Mouse (Mus musculus): ENCODE data around the gene Usp20. TPM values are rescaled to one million over a fixed set of nuclear protein-coding genes. Genes with fewer than 3 reads are reported as not detected.

The Usp20 gene
- polyA plus RNA-seq, 1 experiment from 2014 or later = 20.6 TPM

- no peak overlapping the region for H3K27ac ChIP-seq
- H3K4me3 ChIP-seq (replicated peaks) = no peak overlapping the region
- H3K36me3 ChIP-seq = peaks cover 29% of the 10 kb centered on the region
- 96% methylated on average over 1 of the region's 1 CpGs for WGBS
- H3K9me3 ChIP-seq = 0 out of 2 replicates have a peak, but pooled peaks cover 6% of the 10 kb centered on the region
- no peaks in the 10 kb centered on the region for H3K4me1 ChIP-seq (replicated peaks)
- H3K27me3 ChIP-seq = no peaks in the 10 kb centered on the region
- no peak for ATAC-seq (ENCODE audit: insufficient number of reproducible peaks, insufficient read depth, low FRiP score, low TSS enrichment, low read depth)
- no peak overlapping the region for H3K9ac ChIP-seq (replicated peaks)
- no peak overlapping the region for H3K4me2 ChIP-seq
Observed at GRCm38 (mm10) chr2:31043856-31044255, 61.8 kb downstream of the Usp20 start.

DNA sequence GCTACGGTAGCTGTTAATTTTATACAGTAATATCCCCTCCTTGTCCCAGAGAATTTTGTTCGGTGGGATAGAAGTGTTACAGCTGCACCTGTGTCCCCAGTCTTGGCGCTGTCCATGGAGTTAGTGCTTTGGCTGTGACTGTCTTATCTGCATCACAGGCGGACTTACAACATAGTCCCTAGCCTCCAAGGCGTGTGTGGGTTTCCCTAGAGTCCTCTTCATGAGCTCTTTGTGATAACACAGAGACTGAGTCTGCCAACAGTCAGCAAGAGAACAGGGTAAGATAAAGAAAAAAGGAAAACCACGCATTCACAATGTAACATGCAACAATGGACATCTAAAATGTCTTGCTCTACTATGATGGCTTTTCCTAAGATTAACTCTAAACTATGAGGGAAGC lies 66.0 kb downstream of the Usp20 start:
- H3K27ac ChIP-seq = no peak overlapping the region
- no peak overlapping the region for H3K9ac ChIP-seq (replicated peaks)
- peaks cover 35% of the 10 kb centered on the region for H3K36me3 ChIP-seq
- no peak overlapping the region for H3K4me2 ChIP-seq
- H3K9me3 ChIP-seq = no peaks in the 10 kb centered on the region
- no peak overlapping the region for H3K4me3 ChIP-seq (replicated peaks)
- ATAC-seq (ENCODE audit: insufficient number of reproducible peaks, insufficient read depth, low FRiP score, low TSS enrichment, low read depth) = no peak
- no peaks in the 10 kb centered on the region for H3K27me3 ChIP-seq
- WGBS = 91% methylated on average over 6 of the region's 6 CpGs
- H3K4me1 ChIP-seq (replicated peaks) = no peaks in the 10 kb centered on the region

- peaks cover 72% of the 10 kb centered on the region for H3K36me3 ChIP-seq
- peaks cover 4% of the 10 kb centered on the region; the same call in 1 of the 2 replicates for H3K9me3 ChIP-seq
- H3K27me3 ChIP-seq = no peaks in the 10 kb centered on the region
- H3K4me3 ChIP-seq (replicated peaks) = no peak overlapping the region
- H3K4me2 ChIP-seq = no peak overlapping the region
- H3K4me1 ChIP-seq (replicated peaks) = no peaks in the 10 kb centered on the region
- no peak overlapping the region for H3K9ac ChIP-seq (replicated peaks)
- ATAC-seq (ENCODE audit: insufficient number of reproducible peaks, insufficient read depth, low FRiP score, low TSS enrichment, low read depth) = no peak
- no peak overlapping the region for H3K27ac ChIP-seq
- WGBS = 91% methylated on average over 10 of the region's 10 CpGs
Observed at GRCm38 (mm10) chr2:31052441-31052840, 70.4 kb downstream of the Usp20 start.

DNA sequence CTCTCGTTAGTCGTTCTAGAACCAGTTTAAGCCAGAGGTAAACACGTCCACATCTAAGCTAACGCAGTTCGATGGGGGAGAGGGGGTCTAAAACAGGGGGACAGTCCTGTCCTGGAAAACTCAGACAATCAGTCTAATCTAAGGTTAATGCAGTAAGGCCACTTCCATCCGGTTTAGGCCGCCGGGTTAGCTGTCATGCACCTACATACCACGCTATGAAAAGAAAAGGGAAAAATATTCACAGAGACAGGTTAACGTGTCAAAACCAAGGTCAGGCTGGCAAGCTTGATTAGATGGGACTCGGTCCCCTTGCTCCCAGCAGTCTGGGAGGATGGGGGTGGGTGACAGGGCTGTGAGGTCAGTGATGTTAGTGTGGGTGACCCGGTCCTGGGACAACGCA lies 71.3 kb downstream of the Usp20 start:
- Histone ChIP-seq H3K36me3 (peaks cover 76% of the 10 kb centered on the region), H3K9ac (replicated peaks) (no peak overlapping the region), H3K4me2 (no peak overlapping the region), H3K4me3 (replicated peaks) (no peak overlapping the region), H3K27ac (no peak overlapping the region), H3K27me3 (no peaks in the 10 kb centered on the region), H3K4me1 (replicated peaks) (no peaks in the 10 kb centered on the region), H3K9me3 (peaks cover 4% of the 10 kb centered on the region; the same call in 1 of the 2 replicates)
- no peak for ATAC-seq (ENCODE audit: insufficient number of reproducible peaks, insufficient read depth, low FRiP score, low TSS enrichment, low read depth)
- 92% methylated on average over 13 of the region's 13 CpGs for WGBS

DNA sequence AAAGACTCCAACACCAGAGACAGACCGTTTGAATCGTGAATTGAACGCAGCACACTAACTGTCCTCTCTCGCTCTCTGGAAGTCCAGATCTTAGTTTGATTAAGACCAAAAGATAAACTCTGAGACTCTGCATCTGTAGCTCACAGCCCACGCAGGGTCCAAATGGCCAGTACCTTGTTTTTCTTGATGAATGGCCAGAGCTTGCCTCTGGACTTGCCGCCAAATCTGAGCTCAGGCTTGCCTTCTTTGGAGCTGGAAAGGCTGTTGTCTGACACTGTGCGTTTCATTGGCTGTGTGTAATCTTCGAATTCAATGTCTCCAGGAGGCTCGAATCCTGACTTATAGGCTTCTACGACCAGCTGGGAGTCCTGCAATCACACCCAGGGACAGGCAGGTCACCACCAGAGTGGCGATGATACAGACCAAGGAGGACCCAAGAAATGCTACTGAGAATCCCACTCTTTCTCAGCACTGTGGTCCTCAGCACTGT lies 71.8 kb downstream of the Usp20 start:
- peaks cover 79% of the 10 kb centered on the region for H3K36me3 ChIP-seq
- H3K27ac ChIP-seq = no peak overlapping the region
- H3K27me3 ChIP-seq = no peaks in the 10 kb centered on the region
- H3K4me1 ChIP-seq (replicated peaks) = no peaks in the 10 kb centered on the region
- no peak overlapping the region for H3K4me2 ChIP-seq
- WGBS = 95% methylated on average over 11 of the region's 11 CpGs
- no peak overlapping the region for H3K9ac ChIP-seq (replicated peaks)
- peaks cover 4% of the 10 kb centered on the region; the same call in 1 of the 2 replicates for H3K9me3 ChIP-seq
- no peak for ATAC-seq (ENCODE audit: insufficient number of reproducible peaks, insufficient read depth, low FRiP score, low TSS enrichment, low read depth)
- no peak overlapping the region for H3K4me3 ChIP-seq (replicated peaks)

DNA sequence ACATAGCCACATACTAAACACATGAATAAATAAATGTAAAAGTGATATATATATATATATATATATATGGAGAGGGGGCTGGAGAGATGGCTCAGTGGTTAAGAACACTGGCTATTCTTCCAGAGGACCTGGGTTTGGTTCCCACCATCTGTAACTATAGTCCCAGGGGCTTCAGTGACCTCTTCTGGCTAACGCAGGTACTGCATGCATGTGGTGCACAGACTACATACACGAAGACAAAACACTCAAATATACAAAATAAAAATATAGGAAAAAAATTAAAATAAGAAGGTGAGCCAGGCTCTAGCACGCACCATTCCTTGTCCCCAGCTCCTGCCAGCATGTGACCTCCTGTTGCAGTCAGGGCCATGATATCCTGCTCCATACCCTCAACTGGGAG lies 74.0 kb downstream of the Usp20 start:
- no peak overlapping the region for H3K4me2 ChIP-seq
- WGBS = 97% methylated on average over 3 of the region's 3 CpGs
- H3K36me3 ChIP-seq = peaks cover 78% of the 10 kb centered on the region

GRCm38 (mm10) chr2:31057549-31058177 lies 75.6 kb downstream of the Usp20 start:
- Histone ChIP-seq H3K9me3 (peaks cover 4% of the 10 kb centered on the region; the same call in 1 of the 2 replicates), H3K4me3 (replicated peaks) (no peak overlapping the region), H3K4me1 (replicated peaks) (no peaks in the 10 kb centered on the region), H3K4me2 (no peak overlapping the region), H3K9ac (replicated peaks) (no peak overlapping the region), H3K27me3 (no peaks in the 10 kb centered on the region), H3K27ac (no peak overlapping the region), H3K36me3 (peaks cover 68% of the 10 kb centered on the region)
- ATAC-seq (ENCODE audit: insufficient number of reproducible peaks, insufficient read depth, low FRiP score, low TSS enrichment, low read depth) = no peak
- 87% methylated on average over 6 of the region's 6 CpGs for WGBS

More for the DNA sequence above, 74.0 kb downstream of the Usp20 start:
- H3K9ac ChIP-seq (replicated peaks) = no peak overlapping the region
- no peaks in the 10 kb centered on the region for H3K4me1 ChIP-seq (replicated peaks)
- H3K4me3 ChIP-seq (replicated peaks) = no peak overlapping the region
- no peak overlapping the region for H3K27ac ChIP-seq
- H3K9me3 ChIP-seq = peaks cover 4% of the 10 kb centered on the region; the same call in 1 of the 2 replicates
- ATAC-seq (ENCODE audit: insufficient number of reproducible peaks, insufficient read depth, low FRiP score, low TSS enrichment, low read depth) = no peak
- H3K27me3 ChIP-seq = no peaks in the 10 kb centered on the region

- 84% methylated on average over 4 of the region's 4 CpGs for WGBS
Observed at GRCm38 (mm10) chr2:31058443-31058842, 76.4 kb downstream of the Usp20 start.

DNA sequence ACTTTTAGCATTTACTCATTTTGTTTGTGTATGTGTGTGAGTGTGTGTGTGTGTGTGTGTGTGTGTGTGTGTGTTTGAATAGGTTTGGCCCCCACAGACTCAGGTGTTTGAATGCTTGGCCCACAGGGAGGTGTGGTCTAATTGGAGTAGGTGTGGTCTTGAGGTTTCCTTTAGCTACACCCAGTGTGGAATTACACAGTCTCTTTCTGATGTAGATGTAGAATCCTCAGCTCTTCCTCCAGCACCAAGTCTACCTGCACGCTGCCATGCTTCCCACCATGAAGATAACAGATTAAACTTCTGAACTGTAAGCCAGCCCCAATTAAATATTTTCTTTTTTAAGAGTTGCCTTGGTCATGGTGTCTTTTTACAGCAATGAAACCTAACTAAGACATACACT lies 78.2 kb downstream of the Usp20 start:
- no peak for ATAC-seq (ENCODE audit: insufficient number of reproducible peaks, insufficient read depth, low FRiP score, low TSS enrichment, low read depth)
- no peak overlapping the region for H3K9ac ChIP-seq (replicated peaks)
- H3K27me3 ChIP-seq = no peaks in the 10 kb centered on the region
- peaks cover 4% of the 10 kb centered on the region; the same call in 1 of the 2 replicates for H3K9me3 ChIP-seq
- no peak overlapping the region for H3K27ac ChIP-seq
- 0 out of 2 replicates have a peak, but pooled peaks cover 3% of the 10 kb centered on the region for H3K4me1 ChIP-seq (replicated peaks)
- H3K4me2 ChIP-seq = no peak overlapping the region
- 89% methylated on average over 1 of the region's 1 CpGs for WGBS
- H3K36me3 ChIP-seq = peaks cover 44% of the 10 kb centered on the region
- no peak overlapping the region for H3K4me3 ChIP-seq (replicated peaks)

More at GRCm38 (mm10) chr2:31058443-31058842, 76.4 kb downstream of the Usp20 start:
- Histone ChIP-seq H3K4me3 (replicated peaks) (no peak overlapping the region), H3K9ac (replicated peaks) (no peak overlapping the region), H3K9me3 (peaks cover 4% of the 10 kb centered on the region; the same call in 1 of the 2 replicates), H3K27me3 (no peaks in the 10 kb centered on the region), H3K4me2 (no peak overlapping the region), H3K4me1 (replicated peaks) (0 out of 2 replicates have a peak, but pooled peaks cover 3% of the 10 kb centered on the region), H3K27ac (no peak overlapping the region), H3K36me3 (peaks cover 60% of the 10 kb centered on the region)
- no peak for ATAC-seq (ENCODE audit: insufficient number of reproducible peaks, insufficient read depth, low FRiP score, low TSS enrichment, low read depth)

DNA sequence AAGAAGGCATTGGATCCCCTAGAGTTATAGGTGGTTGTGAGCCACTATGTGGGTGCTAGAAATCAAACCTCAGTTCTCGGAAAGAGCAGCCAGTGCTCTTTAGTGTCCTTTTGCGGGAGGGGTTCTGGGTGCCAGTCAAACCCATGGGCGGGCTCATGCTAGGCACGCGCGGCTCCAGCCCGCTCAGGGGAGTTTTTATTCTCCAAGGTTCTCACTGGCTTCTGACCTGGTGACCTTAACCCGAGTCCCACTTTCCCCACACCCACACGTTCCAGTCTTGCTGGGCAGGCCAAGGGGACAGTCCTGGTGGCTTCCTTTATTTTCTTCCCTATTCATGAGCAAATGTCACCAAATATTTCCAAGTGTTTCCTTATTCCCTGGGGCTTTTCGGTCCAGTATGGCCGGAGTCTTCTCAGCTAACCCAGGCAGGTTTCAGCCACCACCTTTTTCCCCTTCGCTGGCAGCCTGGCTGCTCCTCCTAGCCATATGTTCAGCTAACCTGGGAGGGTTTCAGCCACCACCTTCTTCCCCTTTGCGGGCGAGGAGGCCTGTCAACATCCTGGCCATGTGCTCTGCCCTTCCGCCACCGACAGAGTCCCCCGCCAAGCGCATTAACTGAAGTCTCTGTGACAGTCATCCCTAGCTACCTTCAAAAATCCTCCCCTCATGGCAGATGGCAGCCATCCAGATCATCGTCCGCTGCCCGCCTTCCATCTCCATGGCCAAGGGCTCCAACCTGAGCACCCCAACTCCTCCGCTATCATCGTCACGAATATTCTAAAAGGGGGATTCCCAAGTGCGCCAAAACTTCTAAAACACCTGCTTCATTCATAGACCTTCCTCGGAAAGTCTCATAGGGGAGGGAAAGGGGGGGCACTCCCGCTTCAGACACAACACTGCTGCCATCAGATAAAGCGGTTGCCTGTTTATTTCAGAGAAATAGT lies 79.0 kb downstream of the Usp20 start:
- H3K4me3 ChIP-seq (replicated peaks) = no peak overlapping the region
- no peaks in the 10 kb centered on the region for H3K27me3 ChIP-seq
- H3K27ac ChIP-seq = no peak overlapping the region
- H3K9ac ChIP-seq (replicated peaks) = no peak overlapping the region
- H3K36me3 ChIP-seq = peaks cover 36% of the 10 kb centered on the region
- H3K4me2 ChIP-seq = no peak overlapping the region
- 88% methylated on average over 28 of the region's 28 CpGs for WGBS
- 0 out of 2 replicates have a peak, but pooled peaks cover 3% of the 10 kb centered on the region for H3K4me1 ChIP-seq (replicated peaks)
- no peak for ATAC-seq (ENCODE audit: insufficient number of reproducible peaks, insufficient read depth, low FRiP score, low TSS enrichment, low read depth)
- H3K9me3 ChIP-seq = peaks cover 3% of the 10 kb centered on the region; the same call in 1 of the 2 replicates
